Mouse (Mus musculus): ENCODE results near the gene Eme1. TPM values are rescaled to one million over a fixed set of nuclear protein-coding genes. Genes with fewer than 3 reads are reported as not detected.

Eme1 gene
- polyA plus RNA-seq, 1 experiment from 2014 or later = 26.4 TPM

Other genes with a start within 250 kb of the Eme1 start
- 38.2 and 41.8 TPM in 2 replicates for gene Cacna1g, start 179.8 kb downstream of the Eme1 start, polyA plus RNA-seq (2015; fragmentation: Nextera tagmentation; extraction: Ambion mirVana)
- 0.25 and 0.99 TPM in 2 replicates for gene Spata20, start 167.8 kb downstream of the Eme1 start, polyA plus RNA-seq (2015; fragmentation: Nextera tagmentation; extraction: Ambion mirVana)
- 4.2 and 4.9 TPM in 2 replicates for gene Epn3, start 154.0 kb downstream of the Eme1 start, polyA plus RNA-seq (2015; fragmentation: Nextera tagmentation; extraction: Ambion mirVana)
- gene Mycbpap, start 132.2 kb downstream of the Eme1 start, polyA plus RNA-seq (2015; fragmentation: Nextera tagmentation; extraction: Ambion mirVana) = 1.4 and 3.6 TPM in 2 replicates
- 4.0 and 4.6 TPM in 2 replicates for gene Rsad1, start 104.7 kb downstream of the Eme1 start, polyA plus RNA-seq (2015; fragmentation: Nextera tagmentation; extraction: Ambion mirVana)
- 7.1 and 8.4 TPM in 2 replicates for gene Chad, start 88.9 kb downstream of the Eme1 start, polyA plus RNA-seq (2015; fragmentation: Nextera tagmentation; extraction: Ambion mirVana)
- 7.1 and 8.3 TPM in 2 replicates for gene Acsf2, start 52.1 kb downstream of the Eme1 start, polyA plus RNA-seq (2015; fragmentation: Nextera tagmentation; extraction: Ambion mirVana)
- 205 and 211 TPM in 2 replicates for gene Lrrc59, start 24.2 kb downstream of the Eme1 start, polyA plus RNA-seq (2015; fragmentation: Nextera tagmentation; extraction: Ambion mirVana)
- 144 and 153 TPM in 2 replicates for gene Mrpl27, start 197 bp downstream of the Eme1 start, polyA plus RNA-seq (2015; fragmentation: Nextera tagmentation; extraction: Ambion mirVana)
- gene Xylt2, start 23.6 kb upstream of the Eme1 start, polyA plus RNA-seq (2015; fragmentation: Nextera tagmentation; extraction: Ambion mirVana) = 24.5 and 25.5 TPM in 2 replicates
- 1.2 and 1.4 TPM in 2 replicates for gene Gm11541, start 50.5 kb upstream of the Eme1 start, polyA plus RNA-seq (2015; fragmentation: Nextera tagmentation; extraction: Ambion mirVana)
- gene Cdc34b, start 87.8 kb upstream of the Eme1 start, polyA plus RNA-seq (2015; fragmentation: Nextera tagmentation; extraction: Ambion mirVana) = 0.52 TPM in 1 of 2 replicates, not detected in the other
- not detected in 2 replicates for gene Tmem92, start 128.7 kb upstream of the Eme1 start, polyA plus RNA-seq (2015; fragmentation: Nextera tagmentation; extraction: Ambion mirVana)

Data from embryonic facial prominence, embryonic 13.5 days (tissue).